Mouse (Mus musculus) limb, embryonic 12.5 days (tissue): Measurements from ENCODE around the gene Cuedc1. TPM values are rescaled to one million over a fixed set of nuclear protein-coding genes. Genes with fewer than 3 reads are reported as not detected.

Experiments
- ATAC-seq: fragments of 200-750 bp; cut with Nextera tagmentation; 2 replicates; pipeline ENCODE4 v1.8.0; 2017; ENCODE audit warnings: low read depth, moderate TSS enrichment; ENCODE audit not compliant: insufficient number of reproducible peaks, insufficient read depth, low FRiP score, low TSS enrichment
- H3K27ac ChIP-seq: fragments of 300-500 bp; sonication (generic); 2 replicates; pipeline ENCODE4 v1.5.1; 2016; ENCODE audit warnings: mild to moderate bottlenecking, moderate library complexity
- H3K27me3 ChIP-seq: fragments of 300-500 bp; sonication (generic); 2 replicates; pipeline ENCODE4 v1.6.1; 2016; ENCODE audit warnings: mild to moderate bottlenecking, moderate library complexity
- H3K36me3 ChIP-seq: fragments of 300-500 bp; sonication (generic); 2 replicates; pipeline ENCODE4 v1.6.1; 2016; ENCODE audit warnings: mild to moderate bottlenecking, moderate library complexity
- H3K4me1 ChIP-seq: fragments of 300-500 bp; sonication (generic); replicated peaks from 2 replicates; pipeline ENCODE4 v1.6.1; 2016
- H3K4me2 ChIP-seq: fragments of 300-500 bp; sonication (generic); 2 replicates; pipeline ENCODE4 v1.6.1; 2016; ENCODE audit warnings: mild to moderate bottlenecking, moderate library complexity
- H3K4me3 ChIP-seq: fragments of 300-500 bp; sonication (generic); replicated peaks from 2 replicates; pipeline ENCODE4 v1.5.1; 2016; ENCODE audit warnings: mild to moderate bottlenecking
- H3K9ac ChIP-seq: fragments of 300-500 bp; sonication (generic); replicated peaks from 2 replicates; pipeline ENCODE4 v1.6.1; 2016; ENCODE audit warnings: mild to moderate bottlenecking, moderate library complexity
- H3K9me3 ChIP-seq: fragments of 300-500 bp; sonication (generic); 2 replicates; pipeline ENCODE4 v1.6.1; 2016; ENCODE audit warnings: mild to moderate bottlenecking, moderate library complexity
- WGBS: fragments of 180-500 bp; shearing (Covaris S2); methylation state at CpG from one replicate; pipeline ENCODE4 v1.1.7; 2016; 5-methylcytosine and 5-hydroxymethylcytosine counted together
- polyA plus RNA-seq: library from polyadenylated mRNA; unstranded; fragments of >200 nt; fragmentation: Nextera tagmentation; extraction: Ambion mirVana; gene quantifications from 2 replicates; pipeline ENCODE4 v1.2.1, GENCODE M21; 2016

Gene Cuedc1
- polyA plus RNA-seq, 1 experiment from 2014 or later = 32.1 TPM

GRCm38 (mm10) chr11:88161651-88162362 is 63.9 kb downstream of the Cuedc1 start:
- ATAC-seq = peak; percentile 23; the same call in 1 of the 2 replicates
- WGBS = 2% methylated on average over 14 of the region's 15 CpGs
- H3K9ac ChIP-seq = 0 out of 2 replicates have a peak overlapping the region, but pooled peaks have one; percentile 35

GRCm38 (mm10) chr11:88162740-88163139 is 64.9 kb downstream of the Cuedc1 start:
- no peaks in the 10 kb centered on the region for H3K36me3 ChIP-seq
- H3K9me3 ChIP-seq = no peaks in the 10 kb centered on the region
- peaks cover under 1% of the 10 kb centered on the region; the same call in 1 of the 2 replicates for H3K27me3 ChIP-seq
- H3K9ac ChIP-seq = no peak overlapping the region
- H3K4me1 ChIP-seq = peaks cover 64% of the 10 kb centered on the region
- H3K4me3 ChIP-seq = no peak overlapping the region
- 66% methylated on average over 4 of the region's 4 CpGs for WGBS
- H3K27ac ChIP-seq = no peak overlapping the region
- no peak for ATAC-seq
- H3K4me2 ChIP-seq = no peak overlapping the region

More at GRCm38 (mm10) chr11:88161651-88162362, 63.9 kb downstream of the Cuedc1 start:
- H3K27me3 ChIP-seq = no peaks in the 10 kb centered on the region
- H3K36me3 ChIP-seq = no peaks in the 10 kb centered on the region
- peak overlapping the region; percentile 70 for H3K4me2 ChIP-seq
- H3K9me3 ChIP-seq = no peaks in the 10 kb centered on the region
- peak overlapping the region; percentile 79 for H3K27ac ChIP-seq
- H3K4me1 ChIP-seq = peaks cover 68% of the 10 kb centered on the region
- H3K4me3 ChIP-seq = peak overlapping the region; percentile 33

GRCm38 (mm10) chr11:88164213-88164723 is 66.4 kb downstream of the Cuedc1 start:
- Histone ChIP-seq H3K4me2 (peak overlapping the region; percentile 35; the same call in 1 of the 2 replicates), H3K27me3 (peaks cover 13% of the 10 kb centered on the region), H3K9me3 (no peaks in the 10 kb centered on the region), H3K9ac (no peak overlapping the region; the same call in 1 of the 2 replicates), H3K4me3 (no peak overlapping the region), H3K27ac (peak overlapping the region; percentile 78), H3K36me3 (no peaks in the 10 kb centered on the region), H3K4me1 (peaks cover 56% of the 10 kb centered on the region)
- WGBS = 74% methylated on average over 7 of the region's 7 CpGs
- no peak for ATAC-seq

DNA sequence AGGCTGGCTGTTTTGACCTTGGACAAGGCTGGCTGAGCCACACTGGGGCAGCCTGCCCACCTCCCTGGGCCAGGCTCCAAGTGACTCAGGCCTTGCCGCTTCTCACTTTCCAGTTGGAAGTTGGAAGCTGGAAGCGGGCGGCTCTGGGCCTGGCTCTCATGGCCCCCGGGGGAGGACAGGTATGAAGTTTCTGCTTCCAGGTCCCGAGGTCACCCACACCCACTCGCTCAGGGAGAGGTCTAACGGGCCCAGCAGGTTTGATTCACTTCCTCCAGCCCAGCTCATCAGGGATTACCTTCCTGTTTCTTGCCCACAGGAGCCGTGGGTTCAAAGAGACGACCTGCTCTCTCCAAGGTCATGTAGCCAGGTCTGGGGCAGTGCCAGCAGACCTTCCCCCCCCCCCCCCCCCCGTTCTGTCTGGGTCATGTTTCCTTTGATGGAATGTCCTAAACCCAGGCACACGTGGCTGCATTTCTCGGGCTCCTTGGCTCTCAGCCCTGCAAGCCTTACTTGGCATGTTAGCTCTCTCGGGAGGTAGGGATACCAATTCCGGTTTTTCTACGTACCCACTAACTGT is 67.0 kb downstream of the Cuedc1 start:
- Histone ChIP-seq H3K4me3 (no peak overlapping the region), H3K4me2 (peak overlapping the region; percentile 35), H3K36me3 (no peaks in the 10 kb centered on the region), H3K4me1 (peaks cover 56% of the 10 kb centered on the region), H3K27me3 (peaks cover 20% of the 10 kb centered on the region), H3K27ac (peak overlapping the region; percentile 78), H3K9ac (no peak overlapping the region; the same call in 1 of the 2 replicates), H3K9me3 (no peaks in the 10 kb centered on the region)
- no peak for ATAC-seq
- WGBS = 11% methylated on average over 15 of the region's 15 CpGs

DNA sequence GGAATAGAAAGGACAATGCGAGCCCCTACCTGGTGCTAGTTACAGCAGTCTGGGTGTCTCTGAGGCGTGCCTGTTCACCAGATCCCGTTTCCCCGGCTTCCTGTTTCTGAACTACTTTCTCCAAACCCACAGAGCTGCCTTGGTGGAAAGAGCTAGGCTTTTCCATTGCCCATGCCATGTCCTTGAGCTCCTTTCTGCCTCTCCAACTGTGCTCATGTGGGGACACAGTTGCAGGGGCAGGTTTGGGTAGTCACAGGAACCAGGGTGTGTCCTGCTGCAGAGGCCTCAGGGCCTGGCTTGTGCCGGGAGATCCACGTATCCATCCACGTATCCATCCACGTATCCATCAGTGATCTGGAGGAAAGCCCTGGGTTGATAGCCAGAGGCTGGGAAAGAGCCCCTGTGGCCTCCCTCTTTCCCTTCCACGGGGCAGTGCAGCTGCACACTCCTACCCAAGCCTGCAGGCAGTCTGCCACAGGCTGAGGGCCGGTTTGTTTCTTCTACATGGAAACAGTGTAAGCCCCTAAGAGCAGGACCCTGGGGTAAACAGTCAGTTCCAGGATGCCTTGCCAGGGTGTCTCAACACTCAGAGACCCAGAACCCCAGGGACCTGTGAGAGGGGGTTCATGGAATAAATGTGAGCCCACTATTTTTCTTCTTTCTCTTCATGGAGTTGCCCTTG is 68.0 kb downstream of the Cuedc1 start:
- WGBS = 59% methylated on average over 10 of the region's 10 CpGs
- no peak overlapping the region for H3K4me3 ChIP-seq
- peaks cover 52% of the 10 kb centered on the region for H3K4me1 ChIP-seq
- H3K9me3 ChIP-seq = no peaks in the 10 kb centered on the region
- H3K36me3 ChIP-seq = no peaks in the 10 kb centered on the region
- 0 out of 2 replicates have a peak overlapping the region, but pooled peaks have one; percentile 24 for H3K9ac ChIP-seq
- H3K27ac ChIP-seq = peak overlapping the region; percentile 69
- H3K27me3 ChIP-seq = peaks cover 29% of the 10 kb centered on the region
- ATAC-seq = no peak
- no peak overlapping the region for H3K4me2 ChIP-seq

GRCm38 (mm10) chr11:88166471-88166870 is 68.6 kb downstream of the Cuedc1 start:
- H3K9ac ChIP-seq = no peak overlapping the region
- H3K36me3 ChIP-seq = no peaks in the 10 kb centered on the region
- H3K4me1 ChIP-seq = peaks cover 50% of the 10 kb centered on the region
- H3K9me3 ChIP-seq = no peaks in the 10 kb centered on the region
- no peak overlapping the region for H3K4me3 ChIP-seq
- no peak for ATAC-seq
- H3K27ac ChIP-seq = no peak overlapping the region
- H3K27me3 ChIP-seq = peaks cover 35% of the 10 kb centered on the region
- 93% methylated on average over 7 of the region's 7 CpGs for WGBS
- no peak overlapping the region for H3K4me2 ChIP-seq

DNA sequence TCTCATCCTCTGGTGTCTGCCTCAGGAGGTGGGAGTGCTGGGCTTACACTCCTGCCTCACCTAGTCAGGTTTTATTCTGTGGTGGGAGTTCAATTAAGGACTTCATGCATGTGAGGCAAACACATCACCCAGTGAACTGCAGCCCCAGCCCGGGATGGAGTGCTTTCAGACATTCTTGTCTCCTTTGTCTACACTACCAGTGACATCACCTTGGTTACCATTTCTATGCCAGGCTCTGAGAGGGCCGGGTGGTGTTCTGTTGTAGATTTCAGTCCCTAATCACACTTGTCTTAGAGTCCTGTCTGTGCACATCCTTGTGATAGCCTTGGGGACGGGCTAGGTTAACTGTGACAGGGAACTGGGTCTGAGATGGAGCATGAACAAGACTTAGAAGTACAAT is 70.8 kb downstream of the Cuedc1 start:
- Histone ChIP-seq H3K27ac (no peak overlapping the region), H3K4me1 (peaks cover 63% of the 10 kb centered on the region), H3K9me3 (no peaks in the 10 kb centered on the region), H3K4me2 (no peak overlapping the region), H3K4me3 (no peak overlapping the region), H3K27me3 (peaks cover 40% of the 10 kb centered on the region), H3K9ac (no peak overlapping the region), H3K36me3 (no peaks in the 10 kb centered on the region)
- ATAC-seq = no peak
- WGBS = 74% methylated on average over 3 of the region's 3 CpGs

- peak overlapping the region; percentile 19 for H3K4me3 ChIP-seq
- ATAC-seq = no peak
- H3K9ac ChIP-seq = peak overlapping the region; percentile 45
- H3K27ac ChIP-seq = no peak overlapping the region
- WGBS = 9% methylated on average over 32 of the region's 32 CpGs
- peaks cover 40% of the 10 kb centered on the region for H3K27me3 ChIP-seq
- no peaks in the 10 kb centered on the region for H3K36me3 ChIP-seq
- peak overlapping the region; percentile 37 for H3K4me2 ChIP-seq
- peaks cover 64% of the 10 kb centered on the region for H3K4me1 ChIP-seq
- H3K9me3 ChIP-seq = no peaks in the 10 kb centered on the region
Observed at GRCm38 (mm10) chr11:88169531-88170040, 71.7 kb downstream of the Cuedc1 start.

DNA sequence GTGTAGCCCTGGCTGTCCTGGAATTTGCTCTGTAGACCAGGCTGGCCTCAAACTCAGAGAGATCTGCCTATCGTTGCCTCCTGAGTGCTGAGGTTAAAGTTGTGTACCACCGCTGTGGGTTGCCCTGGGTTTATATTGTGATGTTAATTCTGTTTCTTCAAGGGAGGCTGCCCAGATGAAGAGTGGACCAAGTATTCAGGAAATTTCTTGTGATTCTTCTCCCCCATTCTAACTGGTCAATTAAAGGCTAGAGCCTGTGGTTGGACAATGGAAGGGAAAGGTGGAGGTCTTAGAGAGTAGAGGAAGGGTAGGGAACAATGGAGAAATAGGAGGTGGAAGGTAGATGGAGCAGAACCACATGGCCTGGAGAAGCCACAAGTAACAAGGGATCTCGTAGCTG is 72.7 kb downstream of the Cuedc1 start:
- H3K9ac ChIP-seq = no peak overlapping the region
- H3K27ac ChIP-seq = no peak overlapping the region
- peaks cover 53% of the 10 kb centered on the region for H3K4me1 ChIP-seq
- H3K4me2 ChIP-seq = no peak overlapping the region
- no peak overlapping the region for H3K4me3 ChIP-seq
- H3K27me3 ChIP-seq = peaks cover 40% of the 10 kb centered on the region
- 73% methylated on average over 3 of the region's 3 CpGs for WGBS
- no peak for ATAC-seq
- H3K36me3 ChIP-seq = no peaks in the 10 kb centered on the region
- no peaks in the 10 kb centered on the region for H3K9me3 ChIP-seq

GRCm38 (mm10) chr11:88171876-88172442 is 74.1 kb downstream of the Cuedc1 start:
- Histone ChIP-seq H3K9me3 (no peaks in the 10 kb centered on the region), H3K4me2 (no peak overlapping the region), H3K9ac (0 out of 2 replicates have a peak overlapping the region, but pooled peaks have one; percentile 14), H3K4me1 (peaks cover 43% of the 10 kb centered on the region), H3K36me3 (no peaks in the 10 kb centered on the region), H3K4me3 (no peak overlapping the region), H3K27ac (peak overlapping the region; percentile 79), H3K27me3 (peaks cover 40% of the 10 kb centered on the region)
- ATAC-seq = no peak
- WGBS = 64% methylated on average over 15 of the region's 15 CpGs
